Mouse (Mus musculus) lung, postnatal 0 days (tissue): Measurements from ENCODE around the gene Fam149a.

Source experiments
- CTCF ChIP-seq: IDR thresholded peaks from 2 replicates; pipeline ENCODE4 v1.5.1; 2016; ENCODE audit warnings: antibody characterized with exemption, mild to moderate bottlenecking
- EP300 ChIP-seq: IDR thresholded peaks from 2 replicates; pipeline ENCODE4 v1.6.1; 2016; ENCODE audit warnings: antibody characterized with exemption, mild to moderate bottlenecking, control low read depth

- TF ChIP-seq CTCF (no peak), EP300 (no peak)
Measured at GRCm38 (mm10) chr8:45333493-45333892, 48.6 kb downstream of the Fam149a start.
